Mouse (Mus musculus) heart, postnatal 14 days (tissue): ENCODE results near the gene Kidins220. TPM values are rescaled to one million over a fixed set of nuclear protein-coding genes. Genes with fewer than 3 reads are reported as not detected.

ENCODE experiments used
- DNase-seq, 2 experiments: peaks; one replicate each; pipeline ENCODE4 v3.0.0; 2021 to 2022
- intact Hi-C: fragments of 180-260 bp; cut with DNase I; formaldehyde crosslinking; loops from one replicate; pipeline ENCODE4 v1.15.1; 2025
- total RNA-seq, 2 experiments: library from RNA; stranded (reverse); gene quantifications; 2 replicates each; pipeline ENCODE4 v1.2.3; 2021

Kidins220 gene
- total RNA-seq, 2 experiments from 2014 or later: 91.8 to 102 TPM

DNA sequence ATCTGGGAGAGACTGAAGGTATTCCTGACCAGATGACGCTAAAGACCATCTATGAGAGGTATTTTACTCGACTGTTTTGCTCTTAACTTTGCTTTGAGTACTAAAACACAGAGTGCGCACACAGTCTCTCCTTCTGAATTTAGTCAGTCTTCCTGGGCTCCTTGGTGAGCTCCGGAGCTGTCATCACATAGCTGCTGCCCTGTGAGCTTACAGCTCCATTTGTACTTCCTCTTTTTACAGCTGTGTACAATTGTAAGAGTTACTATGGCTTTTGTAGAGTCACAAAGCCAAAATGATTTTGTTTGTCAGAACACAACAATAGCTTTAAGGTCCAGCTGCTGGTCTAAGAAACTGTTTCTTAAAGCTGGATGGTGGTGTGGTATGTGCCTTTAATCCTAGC is 42.3 kb downstream of the Kidins220 start:
- intact Hi-C loops: no loop called here
- DNase-seq: no peak

DNA sequence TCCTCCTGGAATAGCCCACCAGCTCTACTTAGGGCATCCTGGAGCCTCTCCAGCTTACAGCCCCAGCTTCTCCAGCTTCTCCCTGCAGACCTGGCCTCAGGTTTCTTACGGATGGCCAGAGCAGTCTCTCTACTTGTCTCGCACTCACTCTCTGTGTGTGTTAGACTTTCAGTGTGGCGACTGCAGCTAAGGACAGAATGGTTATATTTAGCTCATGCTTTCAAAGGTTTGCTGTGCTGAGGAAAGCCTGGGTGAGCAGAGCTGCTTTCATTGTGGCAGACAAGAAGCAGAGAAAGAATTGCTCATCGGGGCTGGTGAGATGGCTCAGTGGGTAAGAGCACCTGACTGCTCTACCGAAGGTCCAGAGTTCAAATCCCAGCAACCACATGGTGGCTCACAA is 46.3 kb downstream of the Kidins220 start:
- no peak for DNase-seq
- intact Hi-C loops: loop anchor here (10.0 kb wide), 1 partner anchor 1054 kb away; no protein-coding TSS in a partner anchor

DNA sequence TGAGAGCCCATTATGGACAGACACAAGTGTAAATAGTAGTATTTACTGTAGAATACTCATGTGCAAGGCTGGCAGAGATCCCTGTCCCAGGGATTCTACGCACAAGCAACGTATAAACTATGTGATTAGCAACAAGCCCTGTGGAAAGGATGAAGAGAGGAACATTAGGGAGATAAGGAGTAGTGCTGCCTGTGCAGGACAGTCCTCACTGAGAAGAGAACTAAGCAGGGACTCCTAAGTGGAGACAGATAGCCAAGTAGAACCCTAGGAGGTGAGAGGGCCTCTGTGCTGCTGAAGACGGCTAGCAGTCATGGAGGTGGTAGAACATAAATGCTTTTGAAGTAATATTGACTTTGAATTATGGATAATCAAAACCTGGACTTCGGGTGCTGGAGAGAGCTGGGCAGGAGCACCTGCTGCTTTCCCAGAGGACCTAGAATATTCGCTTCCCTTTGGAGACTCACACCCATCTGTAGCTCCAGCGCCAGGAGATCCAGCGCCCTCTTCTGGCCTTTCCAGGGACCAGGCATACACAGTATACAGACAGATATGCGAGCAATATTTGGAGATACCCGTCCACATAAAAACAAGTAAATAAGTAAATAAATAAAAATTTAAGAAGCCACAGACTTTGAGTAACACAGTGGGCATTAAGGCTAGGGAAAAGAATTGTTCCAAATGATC is 50.3 kb downstream of the Kidins220 start:
- intact Hi-C loops: loop anchor here (5.0 to 10.0 kb wide), 3 partner anchors 1050 to 1252 kb away; no protein-coding TSS in a partner anchor
- no peak for DNase-seq

DNA sequence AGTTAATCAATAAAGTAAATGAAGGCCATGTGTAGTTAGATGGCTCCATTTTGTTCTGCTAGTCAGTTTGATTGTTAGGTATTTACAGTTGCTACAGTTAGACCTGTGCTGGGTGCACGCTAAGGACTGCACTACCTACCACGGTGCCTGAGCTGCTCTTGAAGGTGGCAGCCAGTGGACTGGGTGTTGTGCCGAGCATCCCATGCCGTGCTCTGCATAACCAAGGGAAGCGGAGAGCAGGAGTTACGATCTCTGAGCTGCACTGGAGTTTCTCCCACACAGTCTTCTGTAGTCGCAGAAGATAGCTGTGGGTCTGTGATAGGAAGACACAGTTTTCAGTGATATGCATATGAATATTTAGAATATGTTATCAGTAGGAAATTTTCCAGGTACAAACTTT is 51.6 kb downstream of the Kidins220 start:
- intact Hi-C loops: loop anchor here (2.0 to 10.0 kb wide), 4 partner anchors 66 to 1251 kb away; no protein-coding TSS in a partner anchor
- DNase-seq: no peak

DNA sequence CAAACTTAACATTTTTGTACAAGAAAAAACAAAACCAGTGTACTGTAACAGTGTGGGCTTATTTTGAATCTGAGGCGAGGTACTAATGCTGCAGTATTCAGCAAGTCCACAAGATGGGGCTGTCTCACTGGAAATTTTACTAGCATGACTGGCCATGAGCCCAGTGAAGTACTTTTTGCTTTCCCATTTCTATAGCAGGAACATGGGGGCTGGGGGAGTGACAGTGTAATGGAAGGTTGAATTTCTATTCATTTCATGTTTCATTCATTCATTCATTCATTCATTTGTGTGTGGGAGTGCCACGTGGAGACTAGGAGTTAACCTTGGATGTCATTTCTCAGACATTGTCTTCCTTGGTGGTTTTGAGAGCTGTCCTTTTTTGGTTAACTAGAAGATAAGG is 52.7 kb downstream of the Kidins220 start:
- DNase-seq: peak; percentile 55 to 74
- intact Hi-C loops: loop anchor here (2.0 to 10.0 kb wide), 4 partner anchors 65 to 1250 kb away; no protein-coding TSS in a partner anchor

DNA sequence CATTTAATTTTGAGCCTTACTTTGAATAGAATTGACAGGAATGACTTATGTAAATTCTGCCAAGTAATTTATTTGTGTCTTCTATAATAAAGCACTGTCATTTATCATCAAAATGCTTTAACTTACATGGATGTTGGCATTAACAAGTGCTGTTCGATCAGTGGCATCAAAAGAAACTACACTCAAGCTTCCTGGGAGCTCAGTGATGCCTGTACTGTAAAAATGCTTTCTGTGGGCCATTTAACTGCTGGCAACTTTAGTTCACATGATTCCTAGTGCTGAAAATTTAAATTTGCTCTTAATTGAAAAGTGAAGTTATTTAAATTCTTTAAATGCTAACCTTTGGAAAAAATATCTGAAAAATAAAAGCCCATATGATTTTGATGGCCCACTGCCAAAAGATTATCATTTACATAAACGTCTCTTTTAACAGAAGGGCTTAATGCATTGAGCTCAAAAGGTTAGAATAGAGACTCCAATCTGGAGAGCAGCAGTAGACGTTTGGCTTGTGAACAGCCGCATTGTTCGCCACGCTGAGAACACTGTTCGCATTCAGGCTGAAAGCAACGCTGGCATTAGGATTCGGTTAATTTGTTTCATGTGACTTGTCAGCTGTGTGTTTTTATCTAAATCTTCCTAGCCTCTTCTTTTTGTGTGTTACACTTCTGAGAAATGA is 59.1 kb downstream of the Kidins220 start:
- no peak for DNase-seq
- intact Hi-C loops: no loop called here

DNA sequence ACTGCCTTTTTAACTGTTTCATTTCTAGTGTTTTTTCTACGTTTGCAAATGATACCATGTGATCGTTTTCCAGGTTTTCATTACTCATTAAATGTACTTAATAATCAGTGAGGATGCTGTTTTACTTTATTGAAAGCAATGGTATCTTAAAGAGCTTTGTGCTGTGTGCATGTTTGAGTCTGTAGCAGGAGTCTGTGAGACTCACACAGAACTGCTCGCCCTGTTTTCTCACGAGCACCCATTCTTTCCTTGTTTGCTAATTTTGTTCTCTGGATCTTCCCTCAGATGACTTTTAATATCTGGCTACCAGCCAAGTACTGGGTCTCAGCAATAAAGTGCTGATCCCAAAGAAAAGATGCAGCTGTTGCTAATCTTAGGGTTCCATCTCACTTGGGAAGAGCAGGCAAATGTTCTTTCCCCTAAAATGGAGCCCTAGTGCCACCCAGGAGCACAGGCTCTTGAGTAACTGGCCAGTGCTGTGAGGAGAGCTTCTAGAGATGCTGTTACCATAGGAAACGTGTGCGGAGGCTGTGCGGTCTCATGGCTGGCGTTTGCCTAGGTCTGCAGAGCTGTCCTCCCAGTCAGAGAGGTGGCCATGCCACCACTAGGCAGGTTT is 59.7 kb downstream of the Kidins220 start:
- DNase-seq: no peak
- intact Hi-C loops: no loop called here

DNA sequence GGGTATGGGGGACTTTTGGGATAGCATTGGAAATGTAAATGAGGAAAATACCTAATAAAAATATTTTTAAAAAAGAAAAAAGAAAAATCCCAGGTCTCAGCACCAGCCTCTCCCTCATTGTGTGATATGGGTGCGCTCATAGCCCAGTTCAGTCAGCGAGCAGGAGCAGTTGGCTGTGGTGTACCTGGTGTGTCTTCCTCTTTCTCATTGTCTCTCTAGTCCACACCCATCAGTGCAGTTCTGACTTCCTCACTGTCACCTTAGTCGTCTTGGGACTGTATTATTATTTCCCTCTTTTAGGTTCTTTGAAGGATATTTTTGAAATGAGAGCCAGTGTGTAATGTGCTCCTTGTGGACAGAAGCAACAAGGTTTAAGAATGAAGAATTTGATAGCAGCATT is 61.3 kb downstream of the Kidins220 start:
- DNase-seq: no peak
- intact Hi-C loops: no loop called here

DNA sequence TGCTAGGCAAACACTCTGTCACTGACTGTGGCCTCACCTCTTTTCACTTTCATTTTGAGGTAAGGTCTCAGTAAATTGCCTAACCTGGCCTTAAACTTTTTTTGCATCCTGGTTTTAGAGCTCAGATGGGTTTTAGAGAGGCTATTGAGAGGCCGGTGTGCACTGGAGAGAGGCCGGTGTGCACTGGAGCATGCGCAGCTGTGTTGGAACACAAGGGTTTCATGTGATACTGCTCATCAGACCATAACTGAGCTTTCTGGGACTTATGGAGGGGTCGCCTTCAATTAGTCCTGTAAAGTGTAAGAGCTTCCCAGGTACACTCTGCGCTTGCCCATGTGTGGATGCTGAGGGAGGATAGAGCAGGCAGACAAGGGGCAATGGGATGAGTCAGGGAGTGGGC is 62.5 kb downstream of the Kidins220 start:
- intact Hi-C loops: no loop called here

DNA sequence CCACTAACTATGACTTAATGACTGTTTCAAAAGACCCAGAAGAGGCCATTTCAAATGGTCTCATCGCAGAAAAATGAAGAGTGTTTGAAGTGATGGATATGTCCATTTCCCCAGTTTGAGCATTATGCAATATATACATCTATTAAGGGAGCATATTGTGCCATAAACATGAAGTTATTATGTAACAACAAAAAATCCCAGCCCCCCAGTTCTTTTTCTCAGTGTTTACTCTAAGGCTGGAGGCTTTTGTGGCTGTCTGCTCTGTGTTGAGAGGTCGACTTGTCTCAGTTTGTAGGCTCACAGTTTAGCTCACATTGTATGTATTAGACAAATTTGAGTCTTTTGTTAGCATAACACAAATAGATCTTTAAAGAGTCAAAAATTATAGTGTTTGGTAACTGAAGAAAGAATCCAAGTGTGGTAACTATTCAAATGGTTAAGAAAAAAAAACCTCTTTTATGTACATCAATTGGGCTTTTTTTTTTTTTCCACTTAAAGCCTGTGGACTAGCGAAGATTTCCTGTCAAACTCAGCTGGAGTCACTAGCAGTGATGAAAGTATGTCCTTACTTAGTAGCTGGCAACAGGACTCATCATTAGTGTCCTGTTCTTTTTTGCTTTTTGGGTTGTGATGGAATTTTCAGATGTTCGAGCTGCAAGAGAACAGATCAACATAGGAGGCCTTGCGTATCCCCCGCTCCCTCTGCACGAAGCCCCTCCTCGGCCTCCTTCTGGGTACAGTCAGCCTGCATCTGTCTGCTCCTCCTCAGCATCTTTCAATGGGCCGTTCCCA is 63.2 kb downstream of the Kidins220 start:
- intact Hi-C loops: no loop called here
- DNase-seq: no peak

More for the DNA sequence above, 62.5 kb downstream of the Kidins220 start:
- DNase-seq: no peak

DNA sequence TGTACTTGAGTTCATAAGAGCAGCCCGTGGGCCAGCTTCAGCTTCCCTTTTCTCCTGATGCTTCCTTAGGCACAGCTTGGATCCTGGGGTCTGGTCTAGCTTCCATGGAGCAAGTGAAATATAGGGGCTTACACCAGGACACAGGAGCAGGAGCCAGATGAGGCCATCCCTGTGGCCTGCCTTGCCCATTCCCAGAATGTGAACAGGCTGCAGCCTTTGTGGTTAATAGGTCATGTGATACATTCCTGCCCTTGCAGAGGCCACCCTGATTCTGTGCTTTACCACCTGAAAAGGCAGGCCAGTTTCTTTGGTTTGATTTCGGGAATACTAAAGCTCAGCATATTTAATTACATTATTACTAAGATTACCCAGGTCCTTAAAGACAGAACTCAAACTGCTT is 69.3 kb downstream of the Kidins220 start:
- DNase-seq: no peak
- intact Hi-C loops: no loop called here

DNA sequence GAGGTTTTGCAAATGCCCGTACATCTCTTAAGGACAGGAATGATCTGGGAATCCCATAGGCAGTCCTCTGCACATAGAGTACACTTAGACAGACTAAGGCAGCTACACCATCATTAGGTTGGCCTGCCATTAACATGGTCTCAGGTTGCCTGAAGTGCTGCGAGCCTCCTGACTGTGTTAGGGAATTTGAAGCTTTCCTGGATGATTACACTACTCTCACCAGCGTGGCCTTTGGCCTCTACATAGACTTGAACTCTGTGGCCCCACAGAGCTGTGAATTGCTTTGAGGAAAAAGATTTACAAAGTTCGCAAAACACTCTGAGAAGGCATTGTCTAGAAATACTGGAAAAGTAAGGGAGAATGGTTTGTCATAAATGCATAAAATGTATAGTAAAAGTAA is 69.9 kb downstream of the Kidins220 start:
- DNase-seq: no peak
- intact Hi-C loops: no loop called here

DNA sequence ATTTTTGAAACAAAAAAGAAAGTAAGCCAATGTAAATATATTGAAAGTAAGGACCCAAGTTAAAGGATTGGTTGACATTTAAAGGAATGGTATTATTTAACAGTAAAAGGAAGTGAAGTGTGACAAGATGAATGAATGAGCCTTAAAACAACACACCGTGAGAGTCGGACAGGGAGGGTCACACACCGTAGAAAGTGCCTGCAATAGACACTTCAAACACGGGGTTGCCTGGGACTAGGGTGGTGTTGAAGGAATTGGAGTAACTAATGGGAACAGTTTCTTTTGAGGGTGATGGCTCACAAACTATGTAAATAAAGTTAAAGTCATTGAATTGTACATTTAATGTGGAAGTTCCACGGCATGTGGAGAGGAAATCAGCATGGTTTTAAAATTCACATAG is 74.5 kb downstream of the Kidins220 start:
- intact Hi-C loops: no loop called here
- no peak for DNase-seq

DNA sequence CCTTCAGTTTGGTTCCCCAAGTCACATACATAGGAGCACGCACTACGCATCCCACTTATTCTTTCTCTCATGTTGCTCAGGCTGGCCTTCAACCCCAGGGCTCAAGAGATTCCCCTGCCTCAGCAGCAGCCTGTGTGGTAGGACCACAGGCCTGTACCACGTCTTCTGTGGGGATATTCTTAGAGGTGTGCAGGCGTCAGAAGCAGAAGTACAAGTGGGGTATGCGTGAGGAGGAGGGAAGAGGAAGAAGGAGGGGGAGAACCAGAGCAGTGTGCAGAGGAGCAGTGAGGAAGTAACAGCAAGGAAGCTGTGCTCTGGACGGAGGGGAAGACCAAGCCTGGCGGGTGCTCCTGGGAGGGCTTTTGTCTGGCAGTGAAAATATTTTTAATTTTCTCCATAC is 79.8 kb downstream of the Kidins220 start:
- no peak for DNase-seq

DNA sequence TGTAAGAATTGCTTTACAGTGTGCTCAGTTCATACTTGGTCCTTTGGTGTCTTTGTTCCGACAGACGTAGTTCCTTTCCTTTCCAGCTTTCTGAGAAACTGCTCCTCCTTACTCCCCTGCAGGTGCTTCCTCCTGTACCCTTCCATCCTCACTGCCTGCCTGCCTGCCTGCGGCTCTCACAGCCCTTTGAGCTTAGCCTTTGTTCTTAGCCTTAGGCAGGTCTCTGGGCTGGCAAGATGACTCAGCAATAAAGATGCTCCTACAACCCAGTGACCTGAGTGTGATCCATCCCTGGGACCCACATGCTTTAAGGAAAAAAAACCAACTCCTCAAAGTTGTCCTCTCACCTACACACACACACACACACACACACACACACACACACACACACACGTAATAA is 80.2 kb downstream of the Kidins220 start:
- DNase-seq: no peak
- intact Hi-C loops: no loop called here

More for the DNA sequence above, 79.8 kb downstream of the Kidins220 start:
- intact Hi-C loops: no loop called here

DNA sequence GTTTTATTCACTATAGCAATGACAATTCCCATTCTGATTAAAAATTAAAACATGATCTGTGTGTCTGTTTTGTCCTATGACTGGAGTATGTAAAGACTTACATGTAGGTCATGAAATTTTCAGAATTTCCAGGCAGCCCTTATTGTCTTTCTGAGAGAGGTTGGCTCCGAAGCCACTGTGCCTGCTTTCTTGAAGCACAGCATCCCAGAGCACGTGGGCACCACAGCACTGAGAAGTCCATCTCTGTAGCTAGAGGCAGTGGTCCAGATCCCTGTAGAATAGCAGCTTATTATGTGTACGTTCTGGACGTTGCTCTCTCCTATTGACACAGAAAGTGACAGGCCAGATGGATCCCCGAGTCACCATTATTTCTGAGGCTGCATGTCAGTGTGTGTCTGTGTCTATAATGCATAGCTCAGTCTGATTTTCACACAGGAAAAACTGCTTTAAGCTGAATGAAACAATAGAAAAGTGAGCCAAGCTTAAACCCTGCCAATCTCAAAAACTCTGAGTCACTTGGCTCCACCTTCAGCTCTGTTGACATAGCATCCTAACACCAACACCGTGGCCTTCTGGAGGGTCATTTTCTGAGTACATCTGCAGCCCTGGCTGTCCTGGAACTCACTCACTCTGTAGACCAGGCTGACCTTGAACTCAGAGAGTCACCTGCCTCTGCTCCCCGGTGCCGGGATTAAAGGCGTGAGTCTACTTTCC is 84.9 kb downstream of the Kidins220 start:
- no peak for DNase-seq

DNA sequence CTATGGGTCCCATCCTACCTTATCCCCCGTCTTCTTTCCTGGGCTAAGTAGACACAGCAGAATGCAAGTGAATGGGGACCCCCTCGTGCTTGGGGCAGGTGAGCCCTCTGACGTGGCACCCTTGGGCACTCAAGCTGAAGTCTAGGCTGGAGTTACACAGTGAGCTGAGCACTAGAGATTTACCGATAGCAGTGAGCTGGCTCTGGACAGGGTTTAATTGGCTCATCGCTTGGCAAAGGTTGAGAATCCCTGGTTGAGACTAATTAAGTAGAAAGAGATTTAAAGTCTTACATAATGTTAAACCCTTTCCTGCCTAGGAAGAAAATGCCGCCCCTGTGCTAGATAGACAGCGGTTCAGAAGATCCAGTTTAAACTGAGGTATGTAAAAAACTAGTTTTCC is 86.2 kb downstream of the Kidins220 start:
- no peak for DNase-seq
- intact Hi-C loops: no loop called here

More for the DNA sequence above, 84.9 kb downstream of the Kidins220 start:
- intact Hi-C loops: no loop called here

DNA sequence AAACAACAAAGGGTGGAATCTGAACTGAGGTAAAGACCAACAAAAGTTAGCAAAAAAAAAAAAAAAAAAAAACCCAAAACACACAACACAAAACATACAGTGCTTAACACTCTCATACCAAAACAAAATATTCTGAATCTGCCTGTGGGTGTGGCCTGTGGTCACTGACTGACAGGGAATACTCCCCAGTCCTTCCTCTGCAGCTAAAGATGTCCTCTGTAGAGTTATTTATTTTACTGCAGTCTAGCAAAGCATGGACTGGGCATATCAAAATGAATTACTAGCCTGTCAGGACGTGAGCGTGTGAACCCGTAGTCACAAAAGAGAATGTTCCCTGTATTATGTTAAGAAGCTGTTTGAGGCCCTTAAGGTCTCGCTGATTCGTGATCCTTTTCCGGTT is 87.5 kb downstream of the Kidins220 start:
- no peak for DNase-seq
- intact Hi-C loops: no loop called here

DNA sequence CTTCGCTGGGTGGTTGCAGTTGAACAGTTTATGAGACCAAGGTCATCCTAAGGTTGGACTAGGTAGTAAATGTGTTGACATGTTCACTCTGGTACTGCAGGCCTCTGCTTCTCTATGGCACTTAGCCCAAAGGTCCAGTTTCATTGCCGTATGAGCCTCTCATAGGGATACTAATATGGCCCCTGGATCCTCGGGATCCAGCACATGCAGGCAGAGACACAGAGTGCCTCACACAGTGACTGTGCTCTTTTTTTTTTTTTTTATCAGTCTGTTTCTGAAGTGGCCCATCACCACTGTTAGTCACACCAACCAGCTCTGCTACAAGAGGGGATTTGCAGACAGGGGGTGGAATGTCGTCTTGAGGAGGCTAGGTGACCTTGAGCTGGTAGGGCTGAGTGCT is 98.6 kb downstream of the Kidins220 start:
- DNase-seq: no peak
- intact Hi-C loops: no loop called here

DNA sequence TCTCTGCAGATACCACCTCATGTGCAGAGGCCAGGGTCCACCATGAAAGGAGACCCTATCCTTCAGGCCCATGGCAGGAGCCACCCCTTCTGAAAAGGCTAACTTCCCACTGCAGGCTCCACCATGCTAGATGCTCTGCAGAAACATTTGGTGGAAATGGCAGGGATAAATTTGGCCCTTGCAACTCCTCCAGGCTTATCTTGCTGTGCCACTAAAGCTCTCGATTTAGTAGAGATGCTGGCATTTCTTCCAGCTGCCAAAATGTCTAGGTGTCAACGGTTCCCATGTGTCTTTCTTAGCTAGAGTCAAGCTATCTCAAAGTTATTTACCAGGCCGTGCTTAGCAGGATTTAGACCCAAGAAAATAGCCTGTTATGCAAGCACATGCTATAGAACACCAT is 99.6 kb downstream of the Kidins220 start:
- DNase-seq: no peak
- intact Hi-C loops: no loop called here
